In genomic region chr3:98042955-98043456, GRCm38 (mm10) we compare ENCODE assay signal across 8 mouse cellular contexts. TPM values are rescaled to one million over a fixed set of nuclear protein-coding genes. Genes with fewer than 3 reads are reported as not detected.
DNase-seq lines count a peak whose midpoint lies in the region; ATAC-seq lines count a peak whose summit lies in the region.

No protein-coding gene starts in this region.

- peak overlapping the region; percentile 57 for H3K27ac ChIP-seq in liver, embryonic 16.5 days (ENCODE audit: low read length)

- no peaks in the 10 kb centered on the region for H3K36me3 ChIP-seq in liver, embryonic 16.5 days (ENCODE audit: control insufficient read depth, insufficient read depth)

- DNase-seq in ovary, postnatal 36 days (ENCODE audit: low spot score): peak; percentile 55
- no peak for DNase-seq in ovary, postnatal 14 days (ENCODE audit: low spot score)
- peak; percentile 49 for DNase-seq in embryo, embryonic 9.5 days (ENCODE audit: extremely low spot score)
- peak; percentile 76 for DNase-seq in heart, adult 8-10 months (ENCODE audit: low spot score)
- DNase-seq in kidney, adult 9 months: peak; percentile 56
- DNase-seq in thymus, adult 18-20 months: no peak
- no peak for DNase-seq in spleen, postnatal 14 days (ENCODE audit: low spot score in 2 of 2)

- no peaks in the 10 kb centered on the region for H3K27me3 ChIP-seq in liver, embryonic 16.5 days (ENCODE audit: control insufficient read depth, insufficient read depth, low read depth, low read length)

- peaks cover 33% of the 10 kb centered on the region for H3K4me1 ChIP-seq in liver, embryonic 16.5 days (ENCODE audit: control insufficient read depth, low read depth, low read length)

- ATAC-seq in liver, embryonic 16.5 days (ENCODE audit: low read depth): no peak

- no peaks in the 10 kb centered on the region for H3K9me3 ChIP-seq in liver, embryonic 16.5 days (replicated peaks; ENCODE audit: control insufficient read depth, low read length)

- H3K4me3 ChIP-seq in liver, embryonic 16.5 days (ENCODE audit: low read depth, low read length): no peak overlapping the region

- 66% methylated on average over 9 of the region's 9 CpGs for WGBS in liver, embryonic 16.5 days (ENCODE audit: insufficient replicate concordance)

- no peak overlapping the region for H3K4me2 ChIP-seq in liver, embryonic 16.5 days (ENCODE audit: low read depth, low read length)

- 0 out of 2 replicates have a peak overlapping the region, but pooled peaks have one; percentile 18 for H3K9ac ChIP-seq in liver, embryonic 16.5 days (ENCODE audit: low read depth, low read length)

RNA-seq across cellular contexts. Expression of gene Notch2, which starts 29.7 kb away (rescaled TPM):
- 10 to 100 TPM; 15.1 to 20.0 (median 15.4) TPM for total RNA-seq in heart, adult 8-10 months (2022)
- polyA plus RNA-seq in liver, embryonic 16.5 days (2015; fragmentation: Nextera tagmentation; extraction: Ambion mirVana): 7.2 and 7.9 TPM in 2 replicates

Comparison
In these comparisons a context has a peak if more than half of its experiments do, and no peak if none do; other contexts are left out.
1. DNase-seq: peak in ovary, postnatal 36 days (single experiment), embryo, embryonic 9.5 days (single experiment), heart, adult 8-10 months (single experiment) and kidney, adult 9 months (single experiment); none in ovary, postnatal 14 days (single experiment), thymus, adult 18-20 months (0 of 2) and spleen, postnatal 14 days (0 of 2).